Mouse (Mus musculus): ENCODE measurements around the gene Fuca1. TPM values are rescaled to one million over a fixed set of nuclear protein-coding genes. Genes with fewer than 3 reads are reported as not detected.

The Fuca1 gene
- 39.6 and 43.6 TPM in 2 replicates for polyA plus RNA-seq (2012; rRNA removed)

GRCm38 (mm10) chr4:135920304-135921241 is at the start of gene Fuca1:
Gene Fuca1, plus strand, starts transcription at chr4:135920735.

GRCm38 (mm10) chr4:135873526-135874202 is 46.9 kb upstream of the Fuca1 start, which contains the start of gene Pnrc2:
Gene Pnrc2, minus strand, starts transcription at chr4:135873850.

GRCm38 (mm10) chr4:135895071-135895571 is 25.4 kb upstream of the Fuca1 start, which contains the start of gene Cnr2:
Gene Cnr2, plus strand, starts transcription at chr4:135895394.

GRCm38 (mm10) chr4:135946278-135946658 is 25.7 kb downstream of the Fuca1 start, which contains the start of gene Hmgcl:
Gene Hmgcl, plus strand, starts transcription at chr4:135946448.

GRCm38 (mm10) chr4:135963457-135964193 is 43.1 kb downstream of the Fuca1 start, which contains the start of gene Gale:
Gene Gale, plus strand, starts transcription at chr4:135963727.

GRCm38 (mm10) chr4:135972556-135972906 is 52.0 kb downstream of the Fuca1 start, which contains the start of gene Lypla2:
Gene Lypla2, minus strand, starts transcription at chr4:135972626.

GRCm38 (mm10) chr4:135986943-135987710 is 66.6 kb downstream of the Fuca1 start, which contains the start of gene Pithd1:
Gene Pithd1, minus strand, starts transcription at chr4:135987264.

Other genes starting within 250 kb of the Fuca1 start
- gene Ifnlr1, start 234.4 kb upstream of the Fuca1 start, polyA plus RNA-seq (2012; rRNA removed) = 0.37 and 1.0 TPM in 2 replicates
- gene Il22ra1, start 192.6 kb upstream of the Fuca1 start, polyA plus RNA-seq (2012; rRNA removed) = 0.07 and 0.21 TPM in 2 replicates
- 0.09 and 2.8 TPM in 2 replicates for gene Myom3, start 161.0 kb upstream of the Fuca1 start, polyA plus RNA-seq (2012; rRNA removed)
- 130 and 148 TPM in 2 replicates for gene Srsf10, start 65.0 kb upstream of the Fuca1 start, polyA plus RNA-seq (2012; rRNA removed)
- gene Pnrc2, start 46.9 kb upstream of the Fuca1 start, polyA plus RNA-seq (2012; rRNA removed) = 93.9 and 98.5 TPM in 2 replicates
- 0.09 and 0.19 TPM in 2 replicates for gene Cnr2, start 25.3 kb upstream of the Fuca1 start, polyA plus RNA-seq (2012; rRNA removed)
- gene Hmgcl, start 25.7 kb downstream of the Fuca1 start, polyA plus RNA-seq (2012; rRNA removed) = 50.2 and 56.2 TPM in 2 replicates
- 41.8 and 55.7 TPM in 2 replicates for gene Gale, start 43.0 kb downstream of the Fuca1 start, polyA plus RNA-seq (2012; rRNA removed)
- 170 and 172 TPM in 2 replicates for gene Lypla2, start 51.9 kb downstream of the Fuca1 start, polyA plus RNA-seq (2012; rRNA removed)
- gene Pithd1, start 66.5 kb downstream of the Fuca1 start, polyA plus RNA-seq (2012; rRNA removed) = 49.7 and 50.1 TPM in 2 replicates
- gene Eloa, start 101.0 kb downstream of the Fuca1 start, polyA plus RNA-seq (2012; rRNA removed) = 20.4 and 21.3 TPM in 2 replicates
- 1,047 and 1,063 TPM in 2 replicates for gene Rpl11, start 132.7 kb downstream of the Fuca1 start, polyA plus RNA-seq (2012; rRNA removed)
- gene Id3, start 222.8 kb downstream of the Fuca1 start, polyA plus RNA-seq (2012; rRNA removed) = 115 and 144 TPM in 2 replicates